Mouse (Mus musculus) embryonic facial prominence, embryonic 11.5 days (tissue): Measurements from ENCODE around the gene Slco1a5. TPM values are rescaled to one million over a fixed set of nuclear protein-coding genes. Genes with fewer than 3 reads are reported as not detected.
"Not testable (repeated sequence)": the region's sequence is repeated elsewhere in the genome, so short reads cannot be mapped to it uniquely, and the experiment has no call there.

Experiments used
- ATAC-seq: fragments of 200-750 bp; cut with Nextera tagmentation; replicated peaks from 2 replicates; pipeline ENCODE4 v1.8.0; 2017; ENCODE audit warnings: low read depth; ENCODE audit not compliant: insufficient number of reproducible peaks, low FRiP score, low TSS enrichment
- DNase-seq: peaks from one replicate; pipeline ENCODE4 v3.0.0-alpha.2; 2015; ENCODE audit warnings: low spot score
- H3K27ac ChIP-seq: fragments of 300-500 bp; sonication (generic); replicated peaks from 2 replicates; pipeline ENCODE4 v1.5.1; 2014; ENCODE audit warnings: mild to moderate bottlenecking, low read depth, low read length, control low read depth
- H3K27me3 ChIP-seq: fragments of 300-500 bp; sonication (generic); 2 replicates; pipeline ENCODE4 v1.6.1; 2014; ENCODE audit warnings: mild to moderate bottlenecking, low read length, moderate library complexity, mixed read lengths; ENCODE audit not compliant: control insufficient read depth, insufficient read depth
- H3K36me3 ChIP-seq: fragments of 300-500 bp; sonication (generic); replicated peaks from 2 replicates; pipeline ENCODE4 v1.6.1; 2014; ENCODE audit warnings: low read depth, mild to moderate bottlenecking, low read length, moderate library complexity, mixed read lengths; ENCODE audit not compliant: control insufficient read depth, insufficient read depth
- H3K4me1 ChIP-seq: fragments of 300-500 bp; sonication (generic); 2 replicates; pipeline ENCODE4 v1.6.1; 2014; ENCODE audit warnings: low read length, mixed read lengths; ENCODE audit not compliant: control insufficient read depth, insufficient read depth
- H3K4me2 ChIP-seq: fragments of 300-500 bp; sonication (generic); 2 replicates; pipeline ENCODE4 v1.6.1; 2014; ENCODE audit warnings: low read depth, mild to moderate bottlenecking, control low read depth, low read length, moderate library complexity
- H3K4me3 ChIP-seq: fragments of 300-500 bp; sonication (generic); 2 replicates; pipeline ENCODE4 v1.5.1; 2014; ENCODE audit warnings: low read depth, low read length, control low read depth
- H3K9ac ChIP-seq: fragments of 300-500 bp; sonication (generic); replicated peaks from 2 replicates; pipeline ENCODE4 v1.6.1; 2014; ENCODE audit warnings: mild to moderate bottlenecking, control low read depth, low read length
- H3K9me3 ChIP-seq: fragments of 300-500 bp; sonication (generic); replicated peaks from 2 replicates; pipeline ENCODE4 v1.6.1; 2016; ENCODE audit warnings: mild to moderate bottlenecking, low read length, inconsistent platforms, mixed read lengths; ENCODE audit not compliant: control insufficient read depth
- WGBS: fragments of 180-500 bp; shearing (Covaris S2); extraction: QIAGEN DNeasy Blood & Tissue Kit; methylation state at CpG from one replicate; pipeline ENCODE4 v1.1.7; 2014; 5-methylcytosine and 5-hydroxymethylcytosine counted together
- polyA plus RNA-seq: library from polyadenylated mRNA; unstranded; fragments of >200 nt; fragmentation: Nextera tagmentation; extraction: Ambion mirVana; gene quantifications from 2 replicates; pipeline ENCODE4 v1.2.1, GENCODE M21; 2014

The Slco1a5 gene
- polyA plus RNA-seq, 1 experiment from 2014 or later: 0.21 TPM

DNA sequence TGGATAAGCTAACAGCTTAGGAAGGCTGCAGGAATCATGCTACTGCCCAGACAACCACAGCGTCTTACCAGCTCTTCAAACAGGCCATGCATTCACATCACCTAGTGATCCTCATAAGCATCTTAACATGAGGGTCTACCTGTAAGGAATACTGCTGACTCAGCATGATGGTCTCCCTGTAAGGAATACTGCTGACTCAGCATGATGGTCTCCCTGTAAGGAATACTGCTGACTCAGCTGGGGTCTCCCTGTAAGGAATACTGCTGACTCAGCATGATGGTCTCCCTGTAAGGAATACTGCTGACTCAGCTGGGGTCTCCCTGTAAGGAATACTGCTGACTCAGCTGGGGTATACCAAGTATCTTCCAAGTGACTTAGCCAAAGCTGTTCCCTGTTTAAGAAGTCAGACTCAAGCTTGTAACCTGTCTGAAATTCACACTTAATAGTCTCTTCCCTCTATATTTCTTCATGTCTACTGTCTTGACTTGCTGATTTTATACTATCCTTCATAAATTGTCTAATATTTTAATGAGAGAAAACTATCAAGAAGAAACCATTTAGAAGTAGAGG, 72.0 kb downstream of the Slco1a5 start:
- H3K4me3 ChIP-seq, H3K4me2 ChIP-seq, H3K27me3 ChIP-seq, H3K4me1 ChIP-seq, H3K9ac ChIP-seq, H3K27ac ChIP-seq, ATAC-seq, DNase-seq, H3K36me3 ChIP-seq, H3K9me3 ChIP-seq: not testable (repeated sequence)
- 95% methylated on average over 1 of the region's 1 CpGs for WGBS

DNA sequence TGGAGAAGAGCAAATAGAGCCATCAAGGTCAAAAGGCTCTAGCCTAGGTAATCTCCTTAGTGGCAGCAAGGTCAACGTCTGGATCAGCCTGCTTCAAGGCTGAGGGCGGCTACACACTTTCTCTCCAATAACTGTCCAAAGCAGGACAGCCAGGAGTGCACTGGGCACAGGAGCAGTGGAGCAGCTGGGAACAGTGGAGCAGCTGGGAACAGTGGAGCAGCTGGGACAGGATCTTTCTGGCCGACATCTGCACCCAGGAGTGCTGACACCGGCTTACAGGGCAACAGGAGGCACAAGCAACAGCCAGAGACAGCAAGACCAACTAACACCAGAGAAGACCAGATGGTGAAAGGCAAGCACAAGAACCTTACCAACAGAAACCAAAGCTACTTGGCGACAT, 77.7 kb downstream of the Slco1a5 start:
- Histone ChIP-seq H3K9me3 (no peaks in the 10 kb centered on the region), H3K4me3 (no peak overlapping the region), H3K4me2 (no peak overlapping the region), H3K4me1 (no peaks in the 10 kb centered on the region), H3K9ac (no peak overlapping the region), H3K36me3 (no peaks in the 10 kb centered on the region), H3K27ac (no peak overlapping the region), H3K27me3 (no peaks in the 10 kb centered on the region)
- 87% methylated on average over 5 of the region's 5 CpGs for WGBS
- no peak for ATAC-seq
- DNase-seq: no peak

- no peak overlapping the region for H3K27ac ChIP-seq
- WGBS: 67% methylated on average over 1 of the region's 1 CpGs
These were observed 83.3 kb downstream of the Slco1a5 start for GRCm38 (mm10) chr6:142239468-142239867.

GRCm38 (mm10) chr6:142220138-142220537, 102.6 kb downstream of the Slco1a5 start:
- Histone ChIP-seq H3K4me3 (no peak overlapping the region), H3K9ac (no peak overlapping the region), H3K36me3 (no peaks in the 10 kb centered on the region), H3K27ac (no peak overlapping the region), H3K9me3 (no peaks in the 10 kb centered on the region), H3K4me2 (no peak overlapping the region), H3K27me3 (no peaks in the 10 kb centered on the region), H3K4me1 (no peaks in the 10 kb centered on the region)
- ATAC-seq (no peak), DNase-seq (no peak)

More at GRCm38 (mm10) chr6:142239468-142239867, 83.3 kb downstream of the Slco1a5 start:
- Histone ChIP-seq H3K9ac (no peak overlapping the region), H3K36me3 (no peaks in the 10 kb centered on the region), H3K4me2 (no peak overlapping the region), H3K4me1 (no peaks in the 10 kb centered on the region), H3K4me3 (no peak overlapping the region), H3K27me3 (no peaks in the 10 kb centered on the region), H3K9me3 (no peaks in the 10 kb centered on the region)
- ATAC-seq (no peak), DNase-seq (no peak)

DNA sequence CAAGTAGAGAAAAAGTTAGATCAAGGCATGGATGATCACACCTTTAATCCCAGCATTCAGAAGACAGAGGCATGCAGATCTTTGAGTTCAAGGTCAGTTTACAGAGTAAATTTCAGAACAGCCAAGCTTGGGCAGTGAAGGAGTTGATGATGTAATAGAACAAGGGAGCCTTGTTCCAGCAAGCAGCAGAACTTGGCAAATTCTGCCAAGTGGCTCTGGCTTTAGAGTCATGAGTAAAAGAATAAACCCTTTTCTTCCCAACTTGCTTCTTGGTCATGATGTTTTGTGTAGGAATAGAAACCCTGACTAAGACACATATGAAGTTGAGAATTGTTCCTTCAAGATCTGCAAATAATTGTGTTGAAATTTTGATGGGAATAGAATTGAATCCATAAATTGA, 111.0 kb downstream of the Slco1a5 start:
- ATAC-seq (no peak), DNase-seq (no peak)
- Histone ChIP-seq H3K27ac (no peak overlapping the region), H3K4me3 (no peak overlapping the region), H3K4me2 (no peak overlapping the region), H3K36me3 (no peaks in the 10 kb centered on the region), H3K27me3 (no peaks in the 10 kb centered on the region), H3K9me3 (no peaks in the 10 kb centered on the region), H3K9ac (no peak overlapping the region), H3K4me1 (no peaks in the 10 kb centered on the region)

GRCm38 (mm10) chr6:142209749-142210148, 113.0 kb downstream of the Slco1a5 start:
- Histone ChIP-seq H3K9me3 (no peaks in the 10 kb centered on the region), H3K27me3 (no peaks in the 10 kb centered on the region), H3K4me3 (no peak overlapping the region), H3K9ac (no peak overlapping the region), H3K36me3 (no peaks in the 10 kb centered on the region), H3K27ac (no peak overlapping the region), H3K4me2 (no peak overlapping the region), H3K4me1 (no peaks in the 10 kb centered on the region)
- DNase-seq (no peak), ATAC-seq (no peak)

DNA sequence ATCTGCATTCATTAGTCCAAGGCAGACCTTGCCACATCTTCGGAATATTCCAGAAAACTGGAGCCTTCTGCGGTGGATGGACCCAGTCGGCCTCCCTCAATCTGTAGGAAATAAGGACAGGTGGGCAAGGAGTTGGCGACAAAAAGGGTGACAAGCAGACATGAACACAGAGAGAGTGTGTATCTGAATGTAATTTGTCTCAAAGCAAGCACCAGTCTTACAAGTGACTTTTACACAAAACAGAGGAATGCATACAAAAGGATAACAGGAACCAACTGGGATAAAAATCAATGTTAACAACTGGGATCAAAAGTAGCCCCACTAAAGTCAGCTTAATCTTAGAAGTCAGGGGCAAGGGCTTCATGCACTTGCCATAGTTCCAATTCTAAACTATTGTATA, 114.4 kb downstream of the Slco1a5 start, which contains the start of gene Slco1a6:
Gene Slco1a6 (minus strand): TSS at position 101 of the 400 bp plus-strand sequence.
- Histone ChIP-seq H3K4me1 (no peaks in the 10 kb centered on the region), H3K36me3 (no peaks in the 10 kb centered on the region), H3K4me3 (no peak within 1 kb of the TSS), H3K9me3 (no peaks in the 10 kb centered on the region), H3K9ac (no peak within 1 kb of the TSS), H3K27me3 (no peaks in the 10 kb centered on the region), H3K27ac (no peak within 1 kb of the TSS), H3K4me2 (no peak within 1 kb of the TSS)
- ATAC-seq: no peak
- DNase-seq: no peak
- 87% methylated on average over 4 of the region's 4 CpGs for WGBS

DNA sequence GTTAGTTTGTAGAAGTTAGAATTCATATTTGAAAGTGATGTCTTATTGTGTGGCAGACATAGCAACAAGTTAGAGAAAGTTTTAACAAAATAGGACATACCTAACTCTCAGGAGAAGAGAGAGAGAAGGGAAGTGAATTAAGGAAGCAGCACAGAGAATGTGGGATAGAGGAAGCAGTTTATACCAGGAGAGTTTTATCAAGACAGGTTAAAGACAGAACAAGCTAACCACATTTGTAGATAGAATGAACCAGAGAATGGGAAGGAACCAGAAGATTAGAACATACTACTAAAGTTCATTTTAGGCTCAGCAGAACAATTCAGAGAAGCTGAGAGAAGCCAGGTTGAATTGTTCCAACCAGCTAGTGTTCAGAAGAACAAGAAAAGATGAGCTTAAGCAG, 122.3 kb downstream of the Slco1a5 start:
- no peak overlapping the region for H3K9ac ChIP-seq
- DNase-seq: no peak
- no peaks in the 10 kb centered on the region for H3K27me3 ChIP-seq
- H3K36me3 ChIP-seq: no peaks in the 10 kb centered on the region
- H3K4me1 ChIP-seq: no peaks in the 10 kb centered on the region
- no peak for ATAC-seq
- no peak overlapping the region for H3K27ac ChIP-seq
- no peaks in the 10 kb centered on the region for H3K9me3 ChIP-seq
- no peak overlapping the region for H3K4me2 ChIP-seq
- H3K4me3 ChIP-seq: no peak overlapping the region
